Mouse (Mus musculus): ENCODE data around the gene Adamts7. TPM values are rescaled to one million over a fixed set of nuclear protein-coding genes. Genes with fewer than 3 reads are reported as not detected.

Adamts7 gene
- polyA plus RNA-seq, 1 experiment from 2014 or later, result 7.0 TPM

- Histone ChIP-seq H3K4me2 (ENCODE audit: low read length) (no peak overlapping the region), H3K9ac (ENCODE audit: low read depth, low read length) (no peak overlapping the region), H3K27me3 (ENCODE audit: control insufficient read depth, insufficient read depth, low read depth, low read length) (no peaks in the 10 kb centered on the region), H3K9me3 (replicated peaks; ENCODE audit: control insufficient read depth, low read length, poor library complexity, severe bottlenecking) (no peaks in the 10 kb centered on the region), H3K4me1 (ENCODE audit: control insufficient read depth, insufficient read depth, low read length) (no peaks in the 10 kb centered on the region), H3K36me3 (ENCODE audit: control insufficient read depth, insufficient read depth, low read length) (no peaks in the 10 kb centered on the region), H3K27ac (ENCODE audit: low read length) (no peak overlapping the region), H3K4me3 (ENCODE audit: low read depth, low read length) (no peak overlapping the region)
- WGBS, result 94% methylated on average over 5 of the region's 5 CpGs
- ATAC-seq, result no peak
Observed at GRCm38 (mm10) chr9:90234786-90235185, 71.9 kb downstream of the Adamts7 start.

GRCm38 (mm10) chr9:90235258-90235882, 72.5 kb downstream of the Adamts7 start:
- Histone ChIP-seq H3K36me3 (ENCODE audit: control insufficient read depth, insufficient read depth, low read length) (no peaks in the 10 kb centered on the region), H3K27me3 (ENCODE audit: control insufficient read depth, insufficient read depth, low read depth, low read length) (no peaks in the 10 kb centered on the region), H3K4me2 (ENCODE audit: low read length) (no peak overlapping the region), H3K4me1 (ENCODE audit: control insufficient read depth, insufficient read depth, low read length) (no peaks in the 10 kb centered on the region), H3K27ac (ENCODE audit: low read length) (no peak overlapping the region), H3K4me3 (ENCODE audit: low read depth, low read length) (no peak overlapping the region), H3K9ac (ENCODE audit: low read depth, low read length) (no peak overlapping the region), H3K9me3 (replicated peaks; ENCODE audit: control insufficient read depth, low read length, poor library complexity, severe bottlenecking) (no peaks in the 10 kb centered on the region)
- WGBS, result 87% methylated on average over 10 of the region's 10 CpGs
- no peak for ATAC-seq

GRCm38 (mm10) chr9:90236817-90237216, 73.9 kb downstream of the Adamts7 start:
- H3K9ac ChIP-seq (ENCODE audit: low read depth, low read length), result no peak overlapping the region
- H3K4me3 ChIP-seq (ENCODE audit: low read depth, low read length), result no peak overlapping the region
- ATAC-seq, result no peak
- 98% methylated on average over 5 of the region's 5 CpGs for WGBS
- no peaks in the 10 kb centered on the region for H3K9me3 ChIP-seq (replicated peaks; ENCODE audit: control insufficient read depth, low read length, poor library complexity, severe bottlenecking)
- no peak overlapping the region for H3K27ac ChIP-seq (ENCODE audit: low read length)
- H3K27me3 ChIP-seq (ENCODE audit: control insufficient read depth, insufficient read depth, low read depth, low read length), result no peaks in the 10 kb centered on the region
- no peaks in the 10 kb centered on the region for H3K4me1 ChIP-seq (ENCODE audit: control insufficient read depth, insufficient read depth, low read length)
- no peak overlapping the region for H3K4me2 ChIP-seq (ENCODE audit: low read length)
- H3K36me3 ChIP-seq (ENCODE audit: control insufficient read depth, insufficient read depth, low read length), result no peaks in the 10 kb centered on the region

GRCm38 (mm10) chr9:90237232-90238062, 74.6 kb downstream of the Adamts7 start:
- Histone ChIP-seq H3K27ac (ENCODE audit: low read length) (no peak overlapping the region), H3K4me1 (ENCODE audit: control insufficient read depth, insufficient read depth, low read length) (no peaks in the 10 kb centered on the region), H3K9ac (ENCODE audit: low read depth, low read length) (no peak overlapping the region), H3K4me3 (ENCODE audit: low read depth, low read length) (no peak overlapping the region), H3K9me3 (replicated peaks; ENCODE audit: control insufficient read depth, low read length, poor library complexity, severe bottlenecking) (no peaks in the 10 kb centered on the region), H3K27me3 (ENCODE audit: control insufficient read depth, insufficient read depth, low read depth, low read length) (no peaks in the 10 kb centered on the region), H3K36me3 (ENCODE audit: control insufficient read depth, insufficient read depth, low read length) (no peaks in the 10 kb centered on the region), H3K4me2 (ENCODE audit: low read length) (no peak overlapping the region)
- WGBS, result 84% methylated on average over 9 of the region's 9 CpGs
- ATAC-seq, result no peak

- no peak for ATAC-seq
Observed at GRCm38 (mm10) chr9:90240560-90240959, 77.7 kb downstream of the Adamts7 start.

GRCm38 (mm10) chr9:90241041-90241440, 78.2 kb downstream of the Adamts7 start:
- H3K4me3 ChIP-seq (ENCODE audit: low read depth, low read length), result no peak overlapping the region
- 0 out of 2 replicates have a peak overlapping the region, but pooled peaks have one; percentile 14 for H3K27ac ChIP-seq (ENCODE audit: low read length)
- ATAC-seq, result no peak
- H3K4me1 ChIP-seq (ENCODE audit: control insufficient read depth, insufficient read depth, low read length), result no peaks in the 10 kb centered on the region
- no peaks in the 10 kb centered on the region for H3K36me3 ChIP-seq (ENCODE audit: control insufficient read depth, insufficient read depth, low read length)
- H3K27me3 ChIP-seq (ENCODE audit: control insufficient read depth, insufficient read depth, low read depth, low read length), result no peaks in the 10 kb centered on the region
- 92% methylated on average over 6 of the region's 6 CpGs for WGBS
- H3K9me3 ChIP-seq (replicated peaks; ENCODE audit: control insufficient read depth, low read length, poor library complexity, severe bottlenecking), result no peaks in the 10 kb centered on the region
- H3K9ac ChIP-seq (ENCODE audit: low read depth, low read length), result no peak overlapping the region
- H3K4me2 ChIP-seq (ENCODE audit: low read length), result no peak overlapping the region

More at GRCm38 (mm10) chr9:90240560-90240959, 77.7 kb downstream of the Adamts7 start:
- Histone ChIP-seq H3K27ac (ENCODE audit: low read length) (no peak overlapping the region), H3K9ac (ENCODE audit: low read depth, low read length) (no peak overlapping the region), H3K4me3 (ENCODE audit: low read depth, low read length) (no peak overlapping the region), H3K9me3 (replicated peaks; ENCODE audit: control insufficient read depth, low read length, poor library complexity, severe bottlenecking) (no peaks in the 10 kb centered on the region), H3K36me3 (ENCODE audit: control insufficient read depth, insufficient read depth, low read length) (no peaks in the 10 kb centered on the region), H3K4me1 (ENCODE audit: control insufficient read depth, insufficient read depth, low read length) (no peaks in the 10 kb centered on the region), H3K27me3 (ENCODE audit: control insufficient read depth, insufficient read depth, low read depth, low read length) (no peaks in the 10 kb centered on the region), H3K4me2 (ENCODE audit: low read length) (no peak overlapping the region)
- WGBS, result 81% methylated on average over 4 of the region's 4 CpGs

GRCm38 (mm10) chr9:90241618-90242017, 78.7 kb downstream of the Adamts7 start:
- ATAC-seq, result no peak
- H3K27me3 ChIP-seq (ENCODE audit: control insufficient read depth, insufficient read depth, low read depth, low read length), result no peaks in the 10 kb centered on the region
- no peak overlapping the region for H3K4me2 ChIP-seq (ENCODE audit: low read length)
- H3K4me3 ChIP-seq (ENCODE audit: low read depth, low read length), result no peak overlapping the region
- no peak overlapping the region for H3K9ac ChIP-seq (ENCODE audit: low read depth, low read length)
- 0 out of 2 replicates have a peak overlapping the region, but pooled peaks have one; percentile 14 for H3K27ac ChIP-seq (ENCODE audit: low read length)
- H3K9me3 ChIP-seq (replicated peaks; ENCODE audit: control insufficient read depth, low read length, poor library complexity, severe bottlenecking), result no peaks in the 10 kb centered on the region
- H3K4me1 ChIP-seq (ENCODE audit: control insufficient read depth, insufficient read depth, low read length), result no peaks in the 10 kb centered on the region
- H3K36me3 ChIP-seq (ENCODE audit: control insufficient read depth, insufficient read depth, low read length), result no peaks in the 10 kb centered on the region
- WGBS, result 70% methylated on average over 7 of the region's 7 CpGs

GRCm38 (mm10) chr9:90242291-90242690, 79.4 kb downstream of the Adamts7 start:
- WGBS, result 86% methylated on average over 6 of the region's 6 CpGs

GRCm38 (mm10) chr9:90242855-90243254, 80.0 kb downstream of the Adamts7 start:
- H3K4me1 ChIP-seq (ENCODE audit: control insufficient read depth, insufficient read depth, low read length), result no peaks in the 10 kb centered on the region
- no peak overlapping the region for H3K9ac ChIP-seq (ENCODE audit: low read depth, low read length)
- no peaks in the 10 kb centered on the region; the same call in 1 of the 2 replicates for H3K36me3 ChIP-seq (ENCODE audit: control insufficient read depth, insufficient read depth, low read length)
- no peak for ATAC-seq
- no peaks in the 10 kb centered on the region for H3K27me3 ChIP-seq (ENCODE audit: control insufficient read depth, insufficient read depth, low read depth, low read length)
- no peak overlapping the region for H3K4me2 ChIP-seq (ENCODE audit: low read length)
- no peak overlapping the region for H3K4me3 ChIP-seq (ENCODE audit: low read depth, low read length)
- no peaks in the 10 kb centered on the region for H3K9me3 ChIP-seq (replicated peaks; ENCODE audit: control insufficient read depth, low read length, poor library complexity, severe bottlenecking)
- no peak overlapping the region for H3K27ac ChIP-seq (ENCODE audit: low read length)
- WGBS, result 92% methylated on average over 7 of the region's 7 CpGs

More at GRCm38 (mm10) chr9:90242291-90242690, 79.4 kb downstream of the Adamts7 start:
- ATAC-seq, result no peak
- no peak overlapping the region for H3K9ac ChIP-seq (ENCODE audit: low read depth, low read length)
- no peak overlapping the region for H3K27ac ChIP-seq (ENCODE audit: low read length)
- no peaks in the 10 kb centered on the region for H3K4me1 ChIP-seq (ENCODE audit: control insufficient read depth, insufficient read depth, low read length)
- no peak overlapping the region for H3K4me2 ChIP-seq (ENCODE audit: low read length)
- no peak overlapping the region for H3K4me3 ChIP-seq (ENCODE audit: low read depth, low read length)
- H3K36me3 ChIP-seq (ENCODE audit: control insufficient read depth, insufficient read depth, low read length), result no peaks in the 10 kb centered on the region; the same call in 1 of the 2 replicates
- no peaks in the 10 kb centered on the region for H3K9me3 ChIP-seq (replicated peaks; ENCODE audit: control insufficient read depth, low read length, poor library complexity, severe bottlenecking)
- H3K27me3 ChIP-seq (ENCODE audit: control insufficient read depth, insufficient read depth, low read depth, low read length), result no peaks in the 10 kb centered on the region
